Mouse (Mus musculus): ENCODE results near the gene Mrpl45.

The Mrpl45 gene

GRCm38 (mm10) chr11:97331231-97332190 is 16.0 kb downstream of the Mrpl45 start:
- in situ Hi-C loops (cut with MboI, MseI): no loop called here

- in situ Hi-C loops (cut with MboI, MseI): no loop called here
These were observed 17.5 kb downstream of the Mrpl45 start for GRCm38 (mm10) chr11:97333044-97333443.

GRCm38 (mm10) chr11:97333896-97334295 is 18.4 kb downstream of the Mrpl45 start:
- in situ Hi-C loops (cut with MboI, MseI): no loop called here

- in situ Hi-C loops (cut with MboI, MseI): no loop called here
These were observed 18.9 kb downstream of the Mrpl45 start for GRCm38 (mm10) chr11:97334400-97334799.

- in situ Hi-C loops (cut with MboI, MseI): no loop called here
These were observed 20.7 kb downstream of the Mrpl45 start for GRCm38 (mm10) chr11:97336238-97336637.

GRCm38 (mm10) chr11:97336751-97337345 is 21.3 kb downstream of the Mrpl45 start:
- in situ Hi-C loops (cut with MboI, MseI): no loop called here

- in situ Hi-C loops (cut with MboI, MseI): no loop called here
These were observed 21.8 kb downstream of the Mrpl45 start for GRCm38 (mm10) chr11:97337363-97337762.

GRCm38 (mm10) chr11:97338302-97338976 is 22.9 kb downstream of the Mrpl45 start:
- in situ Hi-C loops (cut with MboI, MseI): no loop called here

- in situ Hi-C loops (cut with MboI, MseI): no loop called here
These were observed 23.4 kb downstream of the Mrpl45 start for GRCm38 (mm10) chr11:97338977-97339315.

- in situ Hi-C loops (cut with MboI, MseI): no loop called here
These were observed 27.7 kb downstream of the Mrpl45 start for GRCm38 (mm10) chr11:97343175-97343574.

GRCm38 (mm10) chr11:97343619-97344018 is 28.1 kb downstream of the Mrpl45 start:
- in situ Hi-C loops (cut with MboI, MseI): no loop called here

GRCm38 (mm10) chr11:97345446-97345845 is 29.9 kb downstream of the Mrpl45 start:
- in situ Hi-C loops (cut with MboI, MseI): no loop called here

GRCm38 (mm10) chr11:97346383-97346782 is 30.9 kb downstream of the Mrpl45 start:
- in situ Hi-C loops (cut with MboI, MseI): no loop called here

- in situ Hi-C loops (cut with MboI, MseI): no loop called here
These were observed 31.8 kb downstream of the Mrpl45 start for GRCm38 (mm10) chr11:97347291-97347690.

- in situ Hi-C loops (cut with MboI, MseI): no loop called here
These were observed 34.5 kb downstream of the Mrpl45 start for GRCm38 (mm10) chr11:97350035-97350434.

- in situ Hi-C loops (cut with MboI, MseI): no loop called here
These were observed 36.6 kb downstream of the Mrpl45 start, which contains the start of gene Gpr179 for GRCm38 (mm10) chr11:97352027-97352684. Gpr179 (minus strand) TSS chr11:97352077.

- in situ Hi-C loops (cut with MboI, MseI): no loop called here
These were observed 37.5 kb downstream of the Mrpl45 start for GRCm38 (mm10) chr11:97352935-97353597.

GRCm38 (mm10) chr11:97354646-97355045 is 39.1 kb downstream of the Mrpl45 start:
- in situ Hi-C loops (cut with MboI, MseI): loop anchor here (5.0 kb wide), 1 partner anchor 113 kb away; no protein-coding TSS in a partner anchor

- in situ Hi-C loops (cut with MboI, MseI): loop anchor here (5.0 kb wide), 1 partner anchor 112 kb away; no protein-coding TSS in a partner anchor
These were observed 39.7 kb downstream of the Mrpl45 start for GRCm38 (mm10) chr11:97355247-97355646.

GRCm38 (mm10) chr11:97357663-97358062 is 42.1 kb downstream of the Mrpl45 start:
- in situ Hi-C loops (cut with MboI, MseI): loop anchor here (5.0 kb wide), 1 partner anchor 110 kb away; no protein-coding TSS in a partner anchor

All from T-helper 2 cell (primary cell).